Mouse (Mus musculus) testis, adult 2 months (tissue): ENCODE data around the gene Bach1.

Source experiments
- CTCF ChIP-seq: fragments of 200-500 bp; IDR thresholded peaks from 2 replicates; pipeline ENCODE4 v1.5.1; 2012; ENCODE audit warnings: low read depth, mild to moderate bottlenecking, inconsistent platforms, low read length, moderate library complexity; ENCODE audit not compliant: control insufficient read depth, insufficient read depth, insufficient replicate concordance
- POLR2A ChIP-seq: fragments of 200-500 bp; IDR thresholded peaks from 2 replicates; pipeline ENCODE4 v1.6.1; 2012; ENCODE audit warnings: low read depth, mild to moderate bottlenecking, inconsistent platforms, low read length, moderate library complexity; ENCODE audit not compliant: control insufficient read depth

DNA sequence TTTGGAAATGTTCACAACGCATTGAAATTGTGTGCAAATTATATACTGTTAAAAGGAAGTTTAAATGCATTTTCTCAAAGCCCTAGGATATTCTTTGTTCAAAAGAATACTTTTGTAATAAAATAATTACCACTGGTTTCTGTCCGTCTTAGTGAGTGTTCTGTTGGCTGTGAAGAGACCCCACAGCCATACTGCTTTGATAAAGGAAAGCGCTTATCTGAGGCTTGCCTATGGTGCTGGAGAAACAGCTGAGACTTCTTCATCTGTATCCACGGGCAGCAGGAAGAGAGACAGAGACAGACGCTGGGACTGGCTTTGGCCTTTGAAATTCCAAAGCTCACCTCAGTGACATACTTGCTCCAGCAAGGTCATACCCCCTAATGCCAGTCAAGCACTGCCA is 5.5 kb downstream of the Bach1 start:
- no peak for TF ChIP-seq CTCF
- TF ChIP-seq POLR2A = no peak
